Mouse (Mus musculus): Measurements from ENCODE around the gene Wnt5b. TPM values are rescaled to one million over a fixed set of nuclear protein-coding genes. Genes with fewer than 3 reads are reported as not detected.
A peak's percentile ranks its signal among the peaks of the same experiment; 100 is the strongest.
"Not testable (repeated sequence)": the region's sequence is repeated elsewhere in the genome, so short reads cannot be mapped to it uniquely, and the experiment has no call there.

Gene Wnt5b
- total RNA-seq, 2 experiments from 2014 or later = 1.7 to 2.2 TPM

DNA sequence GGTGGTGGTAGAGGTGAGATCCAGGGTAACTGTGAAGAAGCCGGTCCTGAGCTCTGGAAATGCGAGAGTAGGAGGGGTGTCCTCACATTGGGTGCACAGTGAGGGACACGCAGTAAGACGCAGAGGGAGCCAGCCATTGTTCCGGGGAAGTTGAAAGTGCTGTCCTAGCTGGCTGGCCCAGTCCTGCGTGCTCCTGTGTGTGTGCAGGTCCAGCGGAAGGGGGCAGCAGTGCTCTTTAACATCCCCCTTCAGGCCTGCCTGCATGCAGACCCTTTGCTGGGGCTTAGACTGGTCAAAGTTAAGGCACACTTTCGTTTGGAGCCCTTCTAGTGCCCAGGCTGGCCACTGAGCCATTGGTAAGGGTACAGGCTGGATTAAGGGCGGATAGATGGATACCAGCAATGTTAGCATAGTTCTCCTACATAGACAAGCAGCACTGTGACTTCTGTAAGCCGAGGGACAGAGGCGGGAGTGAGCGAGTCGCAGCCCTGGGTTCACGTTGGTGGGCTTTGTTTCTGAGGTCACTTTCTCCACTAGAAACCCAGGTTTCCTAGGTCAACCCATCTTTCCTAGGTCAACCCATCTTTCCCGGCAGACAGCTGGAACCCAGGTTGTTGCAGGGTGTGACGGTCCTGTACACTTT lies 61.1 kb downstream of the Wnt5b start:
- DNase-seq = peak; percentile 42 to 43

DNA sequence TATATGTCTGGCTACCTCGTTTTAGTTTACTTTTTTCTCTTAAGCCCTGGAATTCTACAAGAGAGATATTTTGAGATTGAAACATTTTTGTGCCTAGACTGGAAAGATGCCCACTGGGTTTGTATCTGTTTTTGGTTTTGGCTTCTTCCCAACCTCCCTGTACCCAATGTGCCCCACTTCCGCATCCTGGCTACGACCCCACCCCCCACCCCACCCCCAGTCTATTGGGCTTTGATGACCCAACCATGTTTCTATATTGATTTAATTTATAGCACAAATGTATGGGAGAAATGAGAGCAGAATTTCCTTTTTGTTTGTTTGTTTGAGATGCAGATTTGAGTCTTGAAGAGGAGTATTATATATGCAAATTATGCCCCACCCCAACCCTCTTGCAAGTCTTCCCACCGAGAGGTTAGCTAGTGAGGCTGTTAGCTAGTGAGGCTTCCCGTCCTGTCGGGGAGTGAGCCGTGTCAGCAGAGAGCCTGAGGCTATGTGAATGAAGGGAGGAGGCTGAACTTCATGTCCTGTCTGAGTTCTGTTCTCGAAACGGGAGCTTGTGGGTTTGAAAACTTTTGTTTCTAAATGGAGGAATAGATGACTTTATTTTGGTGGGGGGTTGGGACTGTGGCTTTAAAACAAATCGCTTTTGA lies 62.3 kb downstream of the Wnt5b start:
- not testable (repeated sequence) for DNase-seq

DNA sequence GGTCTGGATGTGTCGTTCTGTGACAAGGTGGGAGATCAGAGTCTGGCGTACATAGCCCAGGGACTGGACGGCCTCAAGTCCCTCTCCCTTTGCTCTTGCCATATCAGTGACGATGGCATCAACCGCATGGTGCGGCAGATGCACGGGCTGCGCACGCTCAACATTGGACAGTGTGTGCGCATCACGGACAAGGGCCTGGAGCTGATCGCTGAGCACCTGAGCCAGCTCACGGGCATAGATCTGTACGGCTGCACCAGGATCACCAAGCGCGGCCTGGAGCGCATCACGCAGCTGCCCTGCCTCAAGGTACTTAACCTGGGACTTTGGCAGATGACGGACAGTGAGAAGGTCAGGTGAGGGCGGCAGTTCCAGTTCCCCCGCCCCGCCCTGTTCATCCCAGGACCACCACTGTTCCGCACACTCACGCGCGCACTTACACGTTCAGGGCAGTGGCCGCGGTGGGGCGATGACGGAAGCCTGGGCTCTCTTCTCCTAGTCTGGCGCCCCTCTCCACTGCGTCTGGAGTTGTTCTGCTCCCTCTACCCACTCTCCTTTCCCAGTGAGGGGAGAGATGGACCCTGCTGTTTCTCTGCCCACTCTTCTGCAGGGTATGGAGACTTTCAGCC lies 63.3 kb downstream of the Wnt5b start:
- peak in 1 of 2 experiments; percentile 41 for DNase-seq

DNA sequence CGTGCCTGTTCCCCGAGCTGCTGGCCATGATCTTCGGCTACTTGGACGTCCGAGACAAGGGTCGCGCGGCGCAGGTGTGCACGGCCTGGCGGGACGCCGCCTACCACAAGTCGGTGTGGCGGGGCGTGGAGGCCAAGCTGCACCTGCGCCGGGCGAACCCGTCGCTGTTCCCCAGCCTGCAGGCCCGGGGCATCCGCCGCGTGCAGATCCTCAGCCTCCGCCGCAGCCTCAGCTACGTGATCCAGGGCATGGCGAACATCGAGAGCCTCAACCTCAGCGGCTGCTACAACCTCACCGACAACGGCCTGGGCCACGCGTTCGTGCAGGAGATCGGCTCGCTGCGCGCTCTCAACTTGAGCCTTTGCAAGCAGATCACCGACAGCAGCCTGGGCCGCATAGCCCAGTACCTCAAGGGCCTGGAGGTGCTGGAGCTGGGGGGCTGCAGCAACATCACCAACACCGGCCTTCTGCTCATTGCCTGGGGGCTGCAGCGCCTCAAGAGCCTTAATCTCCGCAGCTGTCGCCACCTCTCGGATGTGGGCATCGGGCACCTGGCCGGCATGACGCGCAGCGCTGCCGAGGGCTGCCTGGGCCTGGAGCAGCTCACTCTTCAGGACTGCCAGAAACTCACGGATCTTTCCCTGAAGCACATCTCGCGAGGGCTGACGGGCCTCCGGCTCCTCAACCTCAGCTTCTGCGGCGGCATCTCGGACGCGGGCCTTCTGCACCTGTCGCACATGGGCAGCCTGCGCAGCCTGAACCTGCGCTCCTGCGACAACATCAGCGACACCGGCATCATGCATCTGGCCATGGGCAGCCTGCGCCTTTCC lies 64.1 kb downstream of the Wnt5b start:
- peak; percentile 59 to 60 for DNase-seq

DNA sequence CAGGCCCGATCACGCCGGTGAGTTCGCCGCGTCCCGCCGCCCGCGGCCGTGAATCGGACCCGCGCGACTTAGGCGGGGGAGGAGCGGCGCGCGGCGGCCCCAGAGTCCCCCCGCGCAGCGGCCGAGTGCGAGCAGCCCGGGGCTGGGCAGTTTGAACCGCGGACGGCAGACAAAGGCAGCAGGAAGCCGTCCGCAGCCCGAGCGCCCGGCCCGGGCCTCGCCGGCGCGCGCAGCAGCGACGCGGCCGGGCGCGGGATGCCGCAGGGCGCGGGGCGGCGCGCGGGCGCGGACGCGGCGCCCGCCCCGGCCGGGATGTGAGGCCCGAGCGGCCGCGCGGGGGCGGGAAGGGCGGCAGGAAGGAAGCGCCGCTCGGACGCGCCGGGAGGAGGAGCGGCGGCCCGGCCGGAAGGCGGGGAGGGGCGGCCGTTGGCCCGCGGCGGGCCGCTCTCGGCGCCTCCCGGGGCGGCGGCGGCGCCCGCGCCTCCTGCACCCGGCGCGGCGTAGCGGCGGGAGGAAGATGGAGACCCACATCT lies 64.7 kb downstream of the Wnt5b start, which contains the start of gene Fbxl14:
Gene Fbxl14, plus strand, starts transcription at position 326 of the 533 bp plus-strand sequence.
- DNase-seq = peak in 1 of 2 experiments; percentile 33

DNA sequence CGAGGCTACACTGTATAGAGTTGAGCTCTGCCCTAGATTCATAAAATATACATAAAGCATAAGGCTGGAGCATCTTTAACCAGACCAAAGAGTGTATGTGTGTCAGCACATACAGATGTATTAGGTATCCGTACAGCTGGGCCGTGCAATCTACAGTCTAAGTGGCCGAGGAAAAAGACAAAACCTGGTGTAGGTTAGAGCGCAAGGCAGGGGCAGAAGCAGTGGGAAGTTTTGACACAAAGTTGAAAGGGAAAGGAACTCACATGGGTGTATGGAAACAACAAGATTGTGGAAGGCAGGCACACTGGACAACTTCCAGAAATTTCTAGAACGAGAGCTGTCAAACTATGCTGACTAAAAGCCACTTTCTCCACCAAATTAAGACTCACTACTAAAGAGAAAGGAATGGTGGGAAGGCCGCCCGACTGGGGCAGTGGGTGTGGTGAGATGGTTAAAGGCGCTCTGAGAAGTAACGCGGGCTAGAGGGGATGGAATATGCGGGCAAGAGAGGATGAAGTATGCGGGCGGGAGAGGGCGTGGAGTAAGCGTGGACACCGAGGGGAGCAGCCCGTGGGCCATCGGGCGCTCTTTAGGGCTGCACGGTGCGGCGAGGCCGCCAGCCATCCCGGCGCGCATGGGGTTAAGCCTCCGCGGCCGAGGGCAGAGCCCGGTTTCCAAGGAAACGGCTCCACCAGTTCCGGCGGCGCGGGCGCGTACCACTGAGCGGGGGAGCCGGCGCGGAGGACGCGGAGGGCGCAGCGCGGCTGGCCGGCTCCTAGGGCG lies 65.4 kb downstream of the Wnt5b start:
- DNase-seq = peak; percentile 88 to 89

DNA sequence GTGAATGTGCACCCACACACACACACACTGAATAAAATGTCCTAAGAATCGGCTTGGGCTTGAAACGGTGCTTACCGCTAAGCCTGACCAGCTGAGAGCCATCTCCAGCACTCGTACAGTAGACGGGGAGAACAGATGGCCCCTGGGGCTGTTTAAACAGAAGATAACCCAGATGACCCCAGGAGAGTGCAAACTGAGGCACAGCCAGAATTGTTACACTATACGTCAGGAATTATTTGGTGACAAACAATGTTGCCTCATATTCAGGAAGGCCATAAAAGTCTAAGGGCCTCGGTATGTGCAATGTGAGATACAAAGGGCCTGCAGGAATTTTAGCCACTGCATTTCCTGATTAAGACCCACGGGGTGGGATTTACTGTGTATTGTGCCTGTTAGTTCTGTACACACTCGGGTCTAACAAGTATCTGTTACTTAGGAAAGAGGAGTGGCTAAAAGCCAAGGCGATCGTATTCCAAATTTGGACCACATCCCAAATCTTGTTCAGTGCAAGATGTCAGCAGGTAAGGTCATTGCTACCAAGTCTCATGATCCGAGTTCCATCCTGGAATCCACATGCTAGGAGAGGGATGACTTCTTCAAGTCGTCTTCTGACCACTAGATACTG lies 66.3 kb downstream of the Wnt5b start:
- DNase-seq = no peak

DNA sequence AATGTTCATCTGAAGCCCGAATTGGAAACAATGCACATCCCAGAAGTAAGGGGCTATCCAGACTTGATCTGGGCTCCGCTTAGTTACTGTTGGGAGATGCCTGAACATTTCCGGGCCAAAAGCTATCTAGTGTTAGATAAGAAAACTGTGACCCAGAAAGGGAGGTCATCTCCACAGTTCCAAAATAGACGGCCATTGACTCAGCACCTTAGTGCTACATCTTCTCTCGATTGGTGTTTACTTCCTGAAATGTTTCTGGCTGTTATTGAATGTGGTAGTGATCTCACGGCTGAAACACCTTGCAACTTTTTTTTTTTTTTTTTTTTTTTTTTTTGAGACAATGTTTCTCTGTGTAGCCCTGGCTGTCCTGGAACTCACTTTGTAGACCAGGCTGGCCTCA lies 68.2 kb downstream of the Wnt5b start:
- DNase-seq = no peak

DNA sequence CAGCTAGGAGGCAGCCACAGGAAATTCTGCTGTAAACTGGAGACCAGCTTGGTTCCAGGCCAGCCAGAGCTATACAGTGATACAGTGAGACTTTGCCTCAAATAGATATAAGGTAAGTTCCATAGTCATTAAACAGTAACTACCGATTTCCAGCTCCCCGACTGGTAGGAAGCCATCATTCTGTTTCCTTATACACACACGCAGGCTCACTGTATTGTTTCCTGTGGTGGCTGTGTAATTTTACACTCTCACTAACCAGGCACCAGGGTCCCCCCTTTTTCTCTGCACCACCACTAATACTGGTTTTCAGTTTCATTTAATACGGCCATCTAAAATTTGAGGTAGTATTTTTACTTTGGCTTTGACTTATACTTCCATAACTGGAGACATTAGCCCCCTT lies 70.2 kb downstream of the Wnt5b start:
- no peak for DNase-seq

DNA sequence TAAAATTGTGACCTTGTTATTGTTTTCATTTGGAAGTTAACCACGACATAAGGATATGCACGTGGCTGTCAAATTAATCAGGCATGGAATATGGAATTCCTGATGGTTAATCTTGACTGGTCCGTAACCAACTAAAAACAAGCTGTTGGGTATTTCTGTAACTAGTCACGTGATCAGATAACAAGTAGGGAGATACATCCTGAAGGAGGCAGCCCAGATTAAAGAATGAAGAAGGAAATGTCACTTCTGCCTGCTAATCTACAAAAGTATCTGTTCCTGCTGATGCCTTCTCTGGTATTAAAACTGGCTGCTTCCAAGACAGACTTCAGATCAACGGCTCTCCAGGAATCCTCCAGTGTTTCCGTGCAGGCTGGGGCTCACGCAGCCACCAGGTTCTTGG lies 70.7 kb downstream of the Wnt5b start:
- no peak for DNase-seq

DNA sequence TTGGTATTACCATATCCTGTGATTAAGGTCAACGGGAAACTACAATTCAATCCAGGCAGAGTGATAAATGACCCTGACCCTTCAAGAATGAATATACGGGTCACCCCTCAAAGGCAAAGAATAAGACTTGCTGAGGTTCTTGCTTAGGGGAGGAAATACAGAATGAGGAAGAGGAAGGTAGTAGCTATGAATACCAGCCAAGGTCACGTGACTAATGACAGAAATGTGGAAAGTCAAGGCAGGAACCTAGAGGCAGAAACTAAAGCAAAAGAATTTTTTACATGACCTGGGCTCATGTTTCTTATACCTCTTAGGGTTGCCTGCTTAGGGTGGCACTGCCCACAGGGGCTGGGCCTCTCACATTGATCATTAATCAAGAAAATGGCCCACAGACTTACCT lies 71.4 kb downstream of the Wnt5b start:
- DNase-seq = no peak

DNA sequence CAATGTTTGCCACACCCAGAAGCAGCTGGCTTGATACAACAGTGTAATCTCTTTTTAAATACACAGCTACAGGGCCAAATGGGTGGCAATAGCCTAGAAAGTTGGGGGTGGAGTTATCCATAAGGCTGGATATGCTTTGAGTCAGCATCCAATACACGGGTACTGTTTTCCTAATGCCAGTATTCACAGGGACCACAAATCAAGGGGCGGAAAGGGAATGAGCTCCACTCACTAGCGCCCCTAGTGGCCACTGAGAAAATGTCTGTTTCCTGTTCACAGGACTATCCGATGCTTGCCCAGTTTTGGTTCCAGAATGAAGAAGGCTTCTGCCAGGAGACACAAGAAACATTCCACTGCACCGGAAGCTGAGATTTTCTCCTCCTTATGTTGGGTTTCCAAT lies 72.0 kb downstream of the Wnt5b start:
- no peak for DNase-seq

DNA sequence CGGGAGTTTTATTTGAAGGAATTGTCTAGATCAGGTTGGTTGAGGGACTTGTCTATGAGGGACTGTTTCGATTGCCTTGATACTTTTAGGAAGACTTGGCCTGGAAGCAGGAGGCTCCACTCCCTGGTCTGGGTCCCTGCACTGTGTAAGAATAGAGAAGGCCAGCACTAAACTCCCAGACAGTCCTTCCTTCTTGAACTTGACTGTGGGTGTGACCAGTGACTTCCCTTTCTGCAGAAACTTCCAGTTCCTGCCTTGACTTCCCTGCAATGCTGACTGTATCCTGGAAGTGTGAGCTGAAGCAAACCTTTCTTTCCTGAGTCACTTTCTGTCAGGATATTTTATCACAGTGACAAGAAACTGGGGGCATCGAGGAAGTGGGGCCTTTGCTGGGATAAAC lies 73.4 kb downstream of the Wnt5b start:
- no peak for DNase-seq

DNA sequence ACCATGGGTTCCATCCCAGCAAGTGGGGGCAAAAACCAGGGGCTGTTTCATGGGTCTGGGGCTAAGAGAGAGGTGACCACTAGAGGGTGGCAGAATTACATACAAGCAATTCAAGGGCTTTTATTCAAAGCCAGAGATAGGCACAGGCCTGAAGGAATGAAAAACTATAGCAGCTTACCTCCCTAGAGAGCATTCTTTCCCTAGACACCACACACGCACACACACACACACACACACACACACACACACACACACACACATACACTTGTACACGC lies 76.4 kb downstream of the Wnt5b start:
- DNase-seq = no peak

DNA sequence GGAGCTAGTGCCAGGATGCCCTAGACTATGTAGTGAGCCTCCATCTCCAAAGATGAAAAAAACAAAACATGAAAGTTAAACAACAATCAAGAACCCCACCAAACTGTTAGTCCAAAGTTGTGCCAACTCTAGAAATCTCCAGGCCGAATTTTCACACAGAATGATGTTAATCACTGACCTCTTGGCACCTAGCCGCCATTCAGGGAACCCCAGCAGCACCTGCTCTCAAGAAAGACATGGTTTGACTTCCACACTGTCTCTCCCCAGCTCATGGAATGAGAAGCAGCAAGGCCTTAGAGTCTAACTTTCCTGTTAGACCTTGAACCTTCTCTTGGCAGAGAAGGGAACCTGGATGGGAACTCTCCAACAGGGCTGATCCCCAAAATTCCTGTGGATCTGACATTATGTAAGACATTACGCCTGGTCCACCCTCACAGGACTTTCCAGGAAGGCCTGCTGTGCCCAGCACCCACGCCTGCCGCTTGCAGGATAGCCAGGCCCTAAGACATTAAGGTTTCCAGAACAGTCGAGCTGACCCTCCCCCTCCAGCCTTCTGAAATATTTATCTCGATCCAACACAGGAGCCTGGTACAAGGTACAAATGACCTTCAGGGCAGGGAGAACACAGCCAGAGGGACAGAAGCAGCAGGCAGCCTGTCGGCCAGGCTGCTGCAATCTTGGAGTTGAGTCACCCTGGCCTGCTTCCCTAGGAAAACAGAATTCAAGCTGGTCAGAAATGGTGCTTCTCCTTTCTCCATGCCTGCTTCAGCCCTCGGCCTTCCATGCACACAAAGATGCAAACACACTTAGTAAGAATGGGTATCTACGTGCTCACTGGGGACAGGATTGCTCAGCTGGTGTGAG lies 77.0 kb downstream of the Wnt5b start:
- no peak for DNase-seq

DNA sequence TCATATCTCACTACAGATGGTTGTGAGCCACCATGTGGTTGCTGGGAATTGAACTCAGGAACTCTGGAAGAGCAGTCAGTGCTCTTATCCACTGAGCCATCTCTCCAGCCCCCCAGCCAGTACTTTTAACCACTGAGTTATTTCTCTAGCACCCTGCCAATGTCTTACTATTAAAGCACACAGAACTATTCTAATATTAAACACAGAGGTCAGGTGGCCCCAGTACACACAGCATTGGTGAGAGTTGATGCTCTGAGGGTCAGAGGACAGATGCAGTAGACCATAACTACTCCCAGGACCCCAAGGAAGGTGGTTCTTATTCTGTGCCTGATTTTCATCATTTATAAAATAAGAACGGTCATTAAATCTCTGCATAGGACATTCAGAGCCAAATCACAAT lies 78.0 kb downstream of the Wnt5b start:
- no peak for DNase-seq

DNA sequence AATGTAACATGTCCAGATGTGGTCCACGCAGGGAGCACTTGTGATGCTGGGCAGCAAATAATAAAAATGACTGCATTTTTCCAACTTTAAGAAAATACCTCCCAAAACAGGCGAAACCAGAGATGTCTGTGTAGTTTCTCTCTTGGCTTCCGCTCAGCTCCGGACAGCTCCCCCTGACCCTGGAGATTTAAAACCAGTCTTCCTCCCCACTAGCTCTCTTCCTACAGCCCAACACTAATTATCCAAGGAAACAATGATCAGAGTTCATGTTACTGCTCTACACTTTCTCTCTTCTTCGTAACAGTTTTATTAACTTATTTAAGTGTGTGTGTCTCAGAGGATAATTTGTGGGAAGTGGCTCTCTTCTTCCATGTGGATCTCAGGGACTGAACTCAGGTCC lies 83.8 kb downstream of the Wnt5b start:
- DNase-seq = no peak

DNA sequence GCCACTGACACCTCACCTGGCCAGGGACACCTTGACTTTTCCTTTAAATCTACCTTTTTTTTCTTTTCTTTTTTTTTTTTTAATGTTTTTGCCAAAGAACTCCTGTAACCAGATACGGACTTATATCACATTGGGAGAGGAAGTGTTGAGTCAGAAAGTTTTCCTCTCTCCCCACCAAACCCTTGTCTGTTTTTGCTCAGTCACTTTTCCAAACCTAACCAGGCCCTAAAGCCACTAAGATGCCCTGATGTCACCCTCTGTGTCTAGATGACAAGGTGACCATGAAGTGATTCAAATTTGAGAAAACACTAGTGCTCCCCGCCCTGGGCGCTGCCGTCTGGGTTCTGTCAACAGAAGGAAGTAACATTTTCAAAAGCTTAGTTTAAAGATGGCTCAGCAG lies 85.1 kb downstream of the Wnt5b start:
- DNase-seq = no peak

DNA sequence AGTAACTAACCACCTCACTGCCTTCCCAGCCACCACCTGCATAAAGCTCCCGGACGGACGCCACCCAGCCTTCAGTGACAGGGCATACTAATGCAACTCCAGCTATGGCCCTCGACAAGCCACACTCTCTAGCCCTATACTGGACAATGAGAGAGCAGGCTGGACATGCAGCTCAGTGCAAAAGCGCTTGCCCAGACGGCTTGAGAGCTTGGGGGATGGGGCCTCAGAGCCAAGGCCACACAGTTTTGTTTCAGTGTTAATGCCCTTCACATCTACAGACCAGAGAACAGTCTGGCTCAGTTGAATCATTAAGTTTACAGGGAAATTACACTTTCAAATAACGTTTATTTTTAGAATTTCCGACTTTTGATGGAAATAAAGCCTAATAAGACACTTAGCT lies 86.0 kb downstream of the Wnt5b start:
- DNase-seq = no peak

DNA sequence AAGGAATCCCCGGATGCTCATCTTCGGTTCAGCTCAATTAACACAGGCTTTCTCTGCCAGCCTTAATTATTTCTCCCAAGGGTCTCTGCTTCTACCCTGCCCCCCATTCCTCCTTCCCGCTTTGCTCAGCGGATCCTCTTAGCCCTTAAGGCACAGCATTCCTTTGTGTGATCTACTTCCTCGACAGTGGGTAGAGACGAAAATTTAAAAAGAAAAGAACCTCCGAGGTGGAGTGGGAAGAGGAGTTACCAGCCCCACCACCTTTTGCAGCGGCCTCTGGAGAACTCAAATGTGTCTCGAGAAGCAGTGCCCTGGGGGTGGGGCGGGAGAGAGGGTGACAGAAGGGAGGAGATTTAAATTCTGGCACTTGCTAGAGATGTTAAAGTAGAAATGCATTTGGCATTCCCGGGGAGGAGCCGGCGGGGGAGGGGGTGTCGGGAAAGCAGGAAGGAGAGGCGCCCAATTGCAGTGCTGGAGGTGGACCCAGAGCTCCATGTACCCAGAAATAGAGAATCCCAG lies 92.1 kb downstream of the Wnt5b start:
- peak; percentile 55 to 59 for DNase-seq
